Mouse (Mus musculus) midbrain, embryonic 13.5 days (tissue): ENCODE measurements around the gene Asl. TPM values are rescaled to one million over a fixed set of nuclear protein-coding genes. Genes with fewer than 3 reads are reported as not detected.

Experiments
- ATAC-seq: fragments of 200-750 bp; cut with Nextera tagmentation; 2 replicates; pipeline ENCODE4 v1.8.0; 2017; ENCODE audit warnings: mild to moderate bottlenecking, moderate TSS enrichment, moderate library complexity
- H3K27ac ChIP-seq: fragments of 300-500 bp; sonication (generic); 2 replicates; pipeline ENCODE4 v1.5.1; 2015; ENCODE audit warnings: inconsistent platforms, mild to moderate bottlenecking, moderate library complexity
- H3K27me3 ChIP-seq: fragments of 300-500 bp; sonication (generic); 2 replicates; pipeline ENCODE4 v1.6.1; 2015; ENCODE audit warnings: mild to moderate bottlenecking, inconsistent platforms
- H3K36me3 ChIP-seq: fragments of 300-500 bp; sonication (generic); 2 replicates; pipeline ENCODE4 v1.6.1; 2015; ENCODE audit warnings: mild to moderate bottlenecking, inconsistent platforms
- H3K4me1 ChIP-seq: fragments of 300-500 bp; sonication (generic); replicated peaks from 2 replicates; pipeline ENCODE4 v1.6.1; 2015; ENCODE audit warnings: inconsistent platforms
- H3K4me2 ChIP-seq: fragments of 300-500 bp; sonication (generic); replicated peaks from 2 replicates; pipeline ENCODE4 v1.6.1; 2015; ENCODE audit warnings: moderate library complexity, mild to moderate bottlenecking, inconsistent platforms
- H3K4me3 ChIP-seq: fragments of 300-500 bp; sonication (generic); replicated peaks from 2 replicates; pipeline ENCODE4 v1.5.1; 2015; ENCODE audit warnings: mild to moderate bottlenecking, inconsistent platforms
- H3K9ac ChIP-seq: fragments of 300-500 bp; sonication (generic); replicated peaks from 2 replicates; pipeline ENCODE4 v1.6.1; 2015; ENCODE audit warnings: mild to moderate bottlenecking, inconsistent platforms
- H3K9me3 ChIP-seq: fragments of 300-500 bp; sonication (generic); 2 replicates; pipeline ENCODE4 v1.6.1; 2016; ENCODE audit warnings: mild to moderate bottlenecking, inconsistent platforms
- WGBS: fragments of 180-500 bp; shearing (Covaris S2); methylation state at CpG from one replicate; pipeline ENCODE4 v1.1.7; 2015; 5-methylcytosine and 5-hydroxymethylcytosine counted together
- polyA plus RNA-seq: library from polyadenylated mRNA; unstranded; fragments of >200 nt; fragmentation: Nextera tagmentation; extraction: Ambion mirVana; gene quantifications from 2 replicates; pipeline ENCODE4 v1.2.1, GENCODE M21; 2015

Asl gene
- polyA plus RNA-seq, 1 experiment from 2014 or later: 30.4 TPM

DNA sequence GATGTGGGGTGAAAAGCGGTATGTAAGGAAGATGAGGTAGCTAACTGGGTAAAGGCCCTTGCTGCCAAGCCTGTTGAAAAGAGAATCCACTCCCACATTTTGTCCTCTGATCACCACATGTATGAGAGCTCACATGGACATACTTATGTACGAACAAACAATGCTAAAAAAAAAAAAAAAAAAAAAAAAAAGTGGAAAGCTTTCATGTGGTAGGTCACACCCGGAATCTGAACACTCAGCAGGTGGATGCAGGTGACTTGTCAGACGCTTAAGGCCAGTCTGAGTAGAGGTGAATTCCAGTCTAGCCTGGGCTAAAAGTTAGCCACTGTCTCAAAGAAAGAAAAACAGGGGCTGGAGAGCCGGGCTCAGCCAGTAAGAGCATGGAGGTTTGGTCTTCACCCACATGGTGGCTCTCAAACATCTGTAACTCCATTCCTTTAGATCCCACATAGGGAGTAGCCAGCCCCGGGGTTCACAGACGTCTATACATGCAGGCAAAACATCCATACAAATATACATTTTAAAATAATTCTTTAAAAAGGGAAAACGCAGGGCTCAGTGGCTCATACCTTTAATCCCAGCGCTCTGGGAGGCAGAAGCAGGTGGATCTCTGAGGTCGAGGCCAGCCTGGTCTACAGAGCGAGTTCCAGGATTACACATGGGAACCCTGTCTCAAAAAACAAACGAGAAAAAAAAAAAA lies 5.8 kb downstream of the Asl start:
- ATAC-seq: peak; percentile 16
- H3K4me1 ChIP-seq: peaks cover 10% of the 10 kb centered on the region
- H3K9ac ChIP-seq: peak overlapping the region; percentile 36; the same call in 1 of the 2 replicates
- peak overlapping the region; percentile 87 for H3K4me2 ChIP-seq
- peaks cover 9% of the 10 kb centered on the region for H3K27me3 ChIP-seq
- H3K4me3 ChIP-seq: peak overlapping the region; percentile 59
- 0 out of 2 replicates have a peak, but pooled peaks cover 3% of the 10 kb centered on the region for H3K36me3 ChIP-seq
- H3K9me3 ChIP-seq: no peaks in the 10 kb centered on the region
- WGBS: 47% methylated on average over 12 of the region's 12 CpGs
- no peak overlapping the region for H3K27ac ChIP-seq

GRCm38 (mm10) chr5:130022366-130022765 lies 6.7 kb downstream of the Asl start:
- no peak overlapping the region for H3K4me3 ChIP-seq
- H3K9me3 ChIP-seq: no peaks in the 10 kb centered on the region
- H3K36me3 ChIP-seq: 0 out of 2 replicates have a peak, but pooled peaks cover 4% of the 10 kb centered on the region
- no peak overlapping the region for H3K9ac ChIP-seq
- peaks cover 5% of the 10 kb centered on the region for H3K27me3 ChIP-seq
- H3K4me2 ChIP-seq: no peak overlapping the region
- H3K27ac ChIP-seq: no peak overlapping the region
- no peak for ATAC-seq
- H3K4me1 ChIP-seq: peaks cover 10% of the 10 kb centered on the region
- WGBS: 79% methylated on average over 7 of the region's 7 CpGs

DNA sequence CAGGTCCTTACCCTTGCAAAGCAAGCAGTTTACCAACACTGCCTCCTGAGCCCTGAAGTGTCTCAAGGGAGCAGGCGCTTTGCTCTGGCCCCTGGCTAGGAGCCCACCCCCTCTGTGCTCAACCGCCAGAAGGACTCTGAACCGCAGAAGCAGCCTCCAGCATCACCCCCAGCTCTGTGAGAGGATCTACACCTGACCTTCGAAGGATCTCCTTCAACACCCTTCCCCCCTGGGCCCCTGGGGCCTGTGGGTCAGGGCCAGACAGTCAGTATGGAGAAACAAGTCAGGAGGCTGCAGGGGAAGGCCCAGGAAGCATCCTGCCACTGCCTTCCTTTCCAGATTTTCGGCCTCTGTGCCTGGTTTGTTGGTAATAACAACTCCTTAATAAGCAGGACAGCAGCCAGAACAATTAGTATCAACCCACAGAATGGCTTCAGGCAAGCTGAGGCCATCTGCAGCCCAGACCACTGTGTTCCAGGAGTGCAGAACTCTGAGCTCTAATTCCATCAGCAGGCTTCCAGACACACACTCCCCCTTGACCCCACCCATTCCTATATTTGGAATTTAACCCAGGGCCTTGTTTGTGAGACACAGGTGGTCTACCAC lies 7.6 kb downstream of the Asl start:
- Histone ChIP-seq H3K4me2 (no peak overlapping the region), H3K4me3 (no peak overlapping the region), H3K36me3 (0 out of 2 replicates have a peak, but pooled peaks cover 4% of the 10 kb centered on the region), H3K27ac (no peak overlapping the region), H3K9me3 (no peaks in the 10 kb centered on the region), H3K9ac (peak overlapping the region; percentile 19; the same call in 1 of the 2 replicates), H3K27me3 (no peaks in the 10 kb centered on the region), H3K4me1 (peaks cover 10% of the 10 kb centered on the region)
- 61% methylated on average over 5 of the region's 5 CpGs for WGBS
- ATAC-seq: no peak

DNA sequence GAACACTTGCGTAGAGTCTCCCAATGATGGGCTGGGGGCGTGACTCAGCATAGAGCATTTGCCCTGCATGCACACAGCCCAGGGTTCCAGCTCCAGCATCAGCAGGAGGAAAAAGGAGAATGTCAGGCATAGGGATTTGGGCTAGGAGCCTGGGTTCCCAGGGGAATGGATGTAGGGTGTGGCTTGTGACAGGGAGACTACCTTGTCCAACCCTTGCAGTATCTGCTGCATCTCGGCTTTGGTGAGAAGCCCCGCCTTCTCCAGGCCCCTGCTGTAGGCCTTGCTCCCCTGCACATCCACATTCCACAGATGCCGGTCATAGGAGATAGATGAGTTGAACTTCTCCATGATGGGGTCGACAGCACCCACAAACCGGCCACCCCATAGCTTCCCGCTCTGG lies 9.6 kb downstream of the Asl start:
- Histone ChIP-seq H3K9me3 (no peaks in the 10 kb centered on the region), H3K36me3 (peaks cover 18% of the 10 kb centered on the region), H3K27ac (no peak overlapping the region), H3K27me3 (no peaks in the 10 kb centered on the region), H3K4me2 (no peak overlapping the region), H3K9ac (no peak overlapping the region), H3K4me1 (peaks cover 10% of the 10 kb centered on the region), H3K4me3 (no peak overlapping the region)
- 76% methylated on average over 8 of the region's 8 CpGs for WGBS
- ATAC-seq: no peak

- Histone ChIP-seq H3K36me3 (peaks cover 47% of the 10 kb centered on the region), H3K4me3 (no peak overlapping the region), H3K27me3 (no peaks in the 10 kb centered on the region), H3K9ac (no peak overlapping the region), H3K9me3 (peaks cover 6% of the 10 kb centered on the region; the same call in 1 of the 2 replicates), H3K27ac (no peak overlapping the region), H3K4me2 (no peak overlapping the region), H3K4me1 (no peaks in the 10 kb centered on the region)
- 100% methylated on average over 3 of the region's 3 CpGs for WGBS
- no peak for ATAC-seq
Observed at GRCm38 (mm10) chr5:130015104-130015503, 13.9 kb downstream of the Asl start.

DNA sequence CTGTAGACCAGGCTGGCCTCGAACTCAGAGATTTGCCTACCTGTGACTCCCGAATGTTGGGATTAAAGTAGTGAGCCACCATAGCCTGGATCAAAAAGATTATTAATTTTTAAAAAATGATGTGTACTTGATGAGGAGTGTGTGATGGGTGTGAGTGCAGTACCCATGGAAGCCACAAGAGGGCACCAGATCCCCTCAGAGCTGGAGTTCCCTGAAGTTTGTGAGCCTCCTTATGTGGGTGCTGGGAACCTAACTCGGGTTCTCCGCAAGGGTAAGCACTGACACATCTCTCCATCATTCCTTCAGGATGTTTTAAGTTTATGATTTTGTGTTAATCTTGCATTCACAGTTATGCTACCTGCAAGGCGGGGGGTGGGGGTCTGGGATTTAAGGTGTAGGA lies 18.1 kb downstream of the Asl start:
- WGBS: 95% methylated on average over 5 of the region's 5 CpGs
- no peak overlapping the region for H3K9ac ChIP-seq
- H3K36me3 ChIP-seq: peaks cover 43% of the 10 kb centered on the region
- H3K4me2 ChIP-seq: no peak overlapping the region
- H3K4me3 ChIP-seq: no peak overlapping the region
- no peaks in the 10 kb centered on the region for H3K27me3 ChIP-seq
- no peak overlapping the region for H3K27ac ChIP-seq
- peaks cover 6% of the 10 kb centered on the region; the same call in 1 of the 2 replicates for H3K9me3 ChIP-seq
- ATAC-seq: no peak
- H3K4me1 ChIP-seq: no peaks in the 10 kb centered on the region

- H3K4me1 ChIP-seq: no peaks in the 10 kb centered on the region
- H3K27me3 ChIP-seq: no peaks in the 10 kb centered on the region
- 96% methylated on average over 4 of the region's 4 CpGs for WGBS
- no peak overlapping the region for H3K4me3 ChIP-seq
- peaks cover 31% of the 10 kb centered on the region for H3K36me3 ChIP-seq
- H3K27ac ChIP-seq: no peak overlapping the region
- H3K9ac ChIP-seq: no peak overlapping the region
- H3K9me3 ChIP-seq: peaks cover 12% of the 10 kb centered on the region
- ATAC-seq: no peak
- H3K4me2 ChIP-seq: no peak overlapping the region
Observed at GRCm38 (mm10) chr5:130009784-130010183, 19.3 kb downstream of the Asl start.

GRCm38 (mm10) chr5:130008034-130008590 lies 20.9 kb downstream of the Asl start:
- no peak overlapping the region for H3K4me2 ChIP-seq
- WGBS: 75% methylated on average over 6 of the region's 6 CpGs
- no peak overlapping the region for H3K9ac ChIP-seq
- ATAC-seq: no peak
- peaks cover 24% of the 10 kb centered on the region for H3K36me3 ChIP-seq
- no peak overlapping the region for H3K4me3 ChIP-seq
- H3K27ac ChIP-seq: no peak overlapping the region
- no peaks in the 10 kb centered on the region for H3K27me3 ChIP-seq
- peaks cover under 1% of the 10 kb centered on the region; the same call in 1 of the 2 replicates for H3K4me1 ChIP-seq
- H3K9me3 ChIP-seq: peaks cover 19% of the 10 kb centered on the region

GRCm38 (mm10) chr5:130007344-130007743 lies 21.7 kb downstream of the Asl start:
- 91% methylated on average over 1 of the region's 1 CpGs for WGBS
- Histone ChIP-seq H3K9me3 (peaks cover 19% of the 10 kb centered on the region), H3K4me3 (no peak overlapping the region)

GRCm38 (mm10) chr5:130003229-130003628 lies 25.8 kb downstream of the Asl start:
- Histone ChIP-seq H3K9ac (peak overlapping the region; percentile 75; the same call in 1 of the 2 replicates), H3K4me3 (peak overlapping the region; percentile 64; the same call in 1 of the 2 replicates)
- WGBS: 72% methylated on average over 7 of the region's 7 CpGs

More at GRCm38 (mm10) chr5:130007344-130007743, 21.7 kb downstream of the Asl start:
- H3K27ac ChIP-seq: no peak overlapping the region
- H3K36me3 ChIP-seq: peaks cover 19% of the 10 kb centered on the region
- no peak overlapping the region for H3K4me2 ChIP-seq
- peaks cover 8% of the 10 kb centered on the region for H3K4me1 ChIP-seq
- ATAC-seq: no peak
- H3K9ac ChIP-seq: no peak overlapping the region
- H3K27me3 ChIP-seq: no peaks in the 10 kb centered on the region

DNA sequence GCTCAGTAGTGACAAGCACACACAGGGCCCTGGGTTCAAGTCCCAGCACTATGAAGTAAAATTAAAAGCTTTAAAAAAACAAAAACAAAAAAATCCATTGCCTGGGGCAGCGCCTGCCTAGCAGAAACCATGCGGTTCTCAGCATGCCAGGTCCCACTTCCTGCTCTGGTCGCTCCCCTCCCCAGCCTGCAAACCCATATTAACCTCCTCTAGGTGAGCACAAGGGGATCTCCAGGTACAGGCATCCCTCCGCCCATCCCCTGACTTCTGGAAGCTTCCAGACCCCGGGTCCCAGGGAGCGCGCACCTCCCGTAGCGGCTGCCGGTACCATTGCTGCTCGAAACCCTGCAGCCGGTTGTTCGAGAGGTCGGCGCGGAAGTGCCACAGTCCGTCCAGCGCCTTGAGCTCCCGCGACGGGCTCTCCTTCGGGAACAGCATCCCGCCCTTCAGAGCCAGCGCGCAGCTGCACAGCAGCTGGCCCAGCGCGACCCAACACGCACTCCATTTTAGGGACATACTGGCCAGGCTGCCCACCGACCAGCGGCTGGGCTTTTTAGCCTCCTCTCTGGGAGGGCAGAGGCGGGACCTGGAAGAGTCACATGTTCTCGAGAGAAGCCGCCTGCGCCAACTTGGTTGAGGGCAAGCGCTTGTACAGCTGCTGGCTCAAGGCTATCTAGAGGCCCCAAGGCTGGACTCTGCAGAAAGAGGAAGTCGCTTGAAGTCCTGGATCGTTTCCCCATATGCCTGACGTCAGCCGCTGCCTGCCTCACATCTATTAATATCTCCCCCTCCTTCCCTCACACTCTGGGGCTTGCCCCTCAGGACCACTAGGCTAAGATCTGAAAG lies 26.5 kb downstream of the Asl start, which contains the start of gene Gusb:
Gusb (minus strand) TSS at position 749 of the 846 bp plus-strand sequence.
- Histone ChIP-seq H3K4me2 (peak within 1 kb of the TSS; percentile 81), H3K4me1 (peaks cover 20% of the 10 kb centered on the region), H3K9ac (peak within 1 kb of the TSS; percentile 75), H3K9me3 (peaks cover 13% of the 10 kb centered on the region), H3K27me3 (no peaks in the 10 kb centered on the region), H3K4me3 (peak within 1 kb of the TSS; percentile 64), H3K27ac (peak within 1 kb of the TSS; percentile 60), H3K36me3 (no peaks in the 10 kb centered on the region)
- ATAC-seq: peak; percentile 82
- 2% methylated on average over 39 of the region's 39 CpGs for WGBS

More at GRCm38 (mm10) chr5:130003229-130003628, 25.8 kb downstream of the Asl start:
- peak overlapping the region; percentile 4; the same call in 1 of the 2 replicates for H3K27ac ChIP-seq
- H3K9me3 ChIP-seq: peaks cover 13% of the 10 kb centered on the region
- no peak for ATAC-seq
- peak overlapping the region; percentile 81 for H3K4me2 ChIP-seq
- no peaks in the 10 kb centered on the region for H3K36me3 ChIP-seq
- no peaks in the 10 kb centered on the region for H3K27me3 ChIP-seq
- peaks cover 20% of the 10 kb centered on the region for H3K4me1 ChIP-seq
